Mouse (Mus musculus): ENCODE results near the gene Plcz1. TPM values are rescaled to one million over a fixed set of nuclear protein-coding genes. Genes with fewer than 3 reads are reported as not detected.

The Plcz1 gene
- total RNA-seq (2023; ENCODE audit: inconsistent age) = not detected in 4 replicates

GRCm38 (mm10) chr6:140041357-140041756 is at the start of gene Plcz1:
TSS of gene Plcz1 (minus strand) at chr6:140041457.

GRCm38 (mm10) chr6:140040952-140041351 is 305 bp downstream of the Plcz1 start, which contains the start of gene Capza3:
TSS of gene Capza3 (plus strand) at chr6:140041252.

Other genes with a start within 250 kb of the Plcz1 start
- gene Capza3, start 205 bp downstream of the Plcz1 start, total RNA-seq (2023; ENCODE audit: inconsistent age) = not detected in 4 replicates

Measured in B cell, adult (primary cell).